Mouse (Mus musculus) CH12.LX (cell line): ENCODE results near the gene Gusb. TPM values are rescaled to one million over a fixed set of nuclear protein-coding genes. Genes with fewer than 3 reads are reported as not detected.

Experiments used
- DNase-seq: peaks from one replicate; pipeline ENCODE4 v3.0.0-alpha.2; 2013; ENCODE audit errors: extremely low read depth
- H3K27ac ChIP-seq: 2 replicates; pipeline ENCODE4 v1.5.1; 2012; ENCODE audit warnings: low read depth, mild to moderate bottlenecking, control low read depth, moderate library complexity; ENCODE audit not compliant: insufficient read depth
- H3K27me3 ChIP-seq: replicated peaks from 2 replicates; pipeline ENCODE3; 2012; ENCODE audit warnings: inconsistent platforms
- H3K36me3 ChIP-seq, 2 experiments: replicated peaks in 1 of 2; 2 replicates each; pipeline versions ENCODE3 to v1.6.1; 2012; ENCODE audit warnings: inconsistent platforms in 1 of 2, low read length in 1 of 2, mild to moderate bottlenecking in 1 of 2, mixed read lengths in 1 of 2, moderate library complexity in 1 of 2; ENCODE audit not compliant: control insufficient read depth in 1 of 2, insufficient read depth in 1 of 2
- H3K4me1 ChIP-seq, 2 experiments: 2 replicates each; pipeline ENCODE4 v1.6.1; 2012; ENCODE audit warnings: inconsistent platforms in 1 of 2, moderate library complexity in 1 of 2; ENCODE audit not compliant: insufficient read depth in 2 of 2, control insufficient read depth in 1 of 2
- H3K4me2 ChIP-seq: 2 replicates; pipeline ENCODE4 v1.6.1; 2012; ENCODE audit warnings: low read depth, mild to moderate bottlenecking, control low read depth; ENCODE audit not compliant: poor library complexity, insufficient read depth, severe bottlenecking
- H3K4me3 ChIP-seq, 3 experiments: fragments of 150-350 bp in 1 of 3; sonication (generic) in 1 of 3; replicated peaks in 1 of 3; 2 replicates each; pipeline versions ENCODE3 to v1.5.1; 2011 to 2012; ENCODE audit warnings: low read depth in 2 of 3, low read length in 2 of 3, mild to moderate bottlenecking in 2 of 3, moderate library complexity in 2 of 3, control low read depth in 1 of 3, improper control_type of control experiment in 1 of 3, inconsistent platforms in 1 of 3, mixed read lengths in 1 of 3; ENCODE audit not compliant: poor library complexity in 1 of 3
- H3K79me2 ChIP-seq: replicated peaks from 2 replicates; pipeline ENCODE4 v1.6.1; 2012; ENCODE audit warnings: mild to moderate bottlenecking, moderate library complexity; ENCODE audit not compliant: control insufficient read depth, poor library complexity, insufficient read depth, severe bottlenecking; ENCODE audit errors: extremely low read depth
- H3K9ac ChIP-seq: 2 replicates; pipeline ENCODE4 v1.6.1; 2012; ENCODE audit warnings: low read depth, mild to moderate bottlenecking, control low read depth, moderate library complexity; ENCODE audit not compliant: insufficient read depth
- H3K9me3 ChIP-seq: replicated peaks from 2 replicates; pipeline ENCODE3; 2012; ENCODE audit warnings: low read length, inconsistent platforms, mixed read lengths
- CHD1 ChIP-seq: IDR thresholded peaks from 2 replicates; pipeline ENCODE4 v1.6.1; 2012; ENCODE audit warnings: low read depth, low read length, improper control_type of control experiment, inconsistent platforms
- CTCF ChIP-seq, 2 experiments: IDR thresholded peaks in 1 of 2; conservative IDR thresholded peaks in 1 of 2; 2 replicates each; pipeline ENCODE4 v1.5.1; 2011 to 2012; ENCODE audit warnings: low read depth in 2 of 2, low read length in 2 of 2, improper control_type of control experiment in 1 of 2, inconsistent platforms in 1 of 2, mild to moderate bottlenecking in 1 of 2, moderate library complexity in 1 of 2
- E2F4 ChIP-seq: IDR thresholded peaks from 2 replicates; pipeline ENCODE4 v1.6.1; 2011; ENCODE audit warnings: low read depth, low read length, improper control_type of control experiment; ENCODE audit not compliant: insufficient replicate concordance
- ELF1 ChIP-seq: IDR thresholded peaks from 2 replicates; pipeline ENCODE4 v1.6.1; 2014; ENCODE audit warnings: low read depth, mild to moderate bottlenecking, inconsistent platforms, low read length, improper control_type of control experiment
- EP300 ChIP-seq: IDR thresholded peaks from 2 replicates; pipeline ENCODE4 v1.6.1; 2011; ENCODE audit warnings: low read length, improper control_type of control experiment
- ETS1 ChIP-seq: conservative IDR thresholded peaks from 2 replicates; pipeline ENCODE4 v1.6.1; 2012; ENCODE audit warnings: low read depth, mild to moderate bottlenecking, inconsistent platforms, low read length, improper control_type of control experiment, moderate library complexity
- GABPA ChIP-seq: IDR thresholded peaks from 2 replicates; pipeline ENCODE4 v1.6.1; 2012; ENCODE audit warnings: low read depth, low read length, improper control_type of control experiment, inconsistent platforms; ENCODE audit not compliant: insufficient replicate concordance
- KAT2A ChIP-seq: IDR thresholded peaks from 2 replicates; pipeline ENCODE4 v1.6.1; 2012; ENCODE audit warnings: low read length, improper control_type of control experiment, inconsistent platforms; ENCODE audit not compliant: insufficient replicate concordance
- MAZ ChIP-seq: IDR thresholded peaks from 2 replicates; pipeline ENCODE4 v1.6.1; 2012; ENCODE audit warnings: low read depth, mild to moderate bottlenecking, inconsistent platforms, low read length, improper control_type of control experiment, moderate library complexity
- MEF2A ChIP-seq: IDR thresholded peaks from 2 replicates; pipeline ENCODE4 v1.6.1; 2014; ENCODE audit warnings: low read depth, mild to moderate bottlenecking, inconsistent platforms, low read length, improper control_type of control experiment, borderline replicate concordance
- NELFE ChIP-seq: IDR thresholded peaks from 2 replicates; pipeline ENCODE4 v1.6.1; 2011; ENCODE audit warnings: low read depth, low read length, improper control_type of control experiment
- POLR2A ChIP-seq: IDR thresholded peaks from 2 replicates; pipeline ENCODE4 v1.6.1; 2011; ENCODE audit warnings: low read depth, mild to moderate bottlenecking, improper control_type of control experiment, low read length
- SIN3A ChIP-seq: IDR thresholded peaks from 2 replicates; pipeline ENCODE4 v1.6.1; 2012; ENCODE audit warnings: low read length, improper control_type of control experiment, inconsistent platforms
- TBP ChIP-seq: conservative IDR thresholded peaks from 2 replicates; pipeline ENCODE4 v1.6.1; 2011; ENCODE audit warnings: low read depth, low read length, improper control_type of control experiment
- TCF12 ChIP-seq: IDR thresholded peaks from 2 replicates; pipeline ENCODE4 v1.6.1; 2014; ENCODE audit warnings: low read depth, mild to moderate bottlenecking, inconsistent platforms, low read length, improper control_type of control experiment
- UBTF ChIP-seq: IDR thresholded peaks from 2 replicates; pipeline ENCODE4 v1.6.1; 2012; ENCODE audit warnings: low read depth, mild to moderate bottlenecking, inconsistent platforms, low read length, improper control_type of control experiment, moderate library complexity
- USF1 ChIP-seq: IDR thresholded peaks from 2 replicates; pipeline ENCODE4 v1.6.1; 2014; ENCODE audit warnings: low read depth, mild to moderate bottlenecking, inconsistent platforms, low read length, improper control_type of control experiment
- ZC3H11A ChIP-seq: IDR thresholded peaks from 2 replicates; pipeline ENCODE4 v1.6.1; 2012; ENCODE audit warnings: low read depth, mild to moderate bottlenecking, inconsistent platforms, low read length, improper control_type of control experiment
- ZKSCAN1 ChIP-seq: IDR thresholded peaks from 2 replicates; pipeline ENCODE4 v1.6.1; 2012; ENCODE audit warnings: low read depth, inconsistent platforms, low read length, improper control_type of control experiment, borderline replicate concordance
- dilution Hi-C: fragments of 300-500 bp; cut with MboI; formaldehyde crosslinking; loops from 2 replicates; pipeline ENCODE4 v1.14.3; 2020; ENCODE audit warnings: low sequenced_read_pairs; ENCODE audit not compliant: extremely low pct_unique_long_range_greater_than_20kb, extremely low pct_ligation_motif_present
- in situ Hi-C: fragments of 300-500 bp; cut with MboI; formaldehyde crosslinking; loops from 3 replicates; pipeline ENCODE4 v1.14.3; 2019; ENCODE audit warnings: low sequenced_read_pairs, low pct_ligation_motif_present, low pct_unique_long_range_greater_than_20kb, mixed read lengths
- polyA plus RNA-seq: library from polyadenylated mRNA; unstranded; fragments of >175 nt; gene quantifications from 2 replicates; pipeline ENCODE4 v1.2.1, GENCODE M21; 2012; ENCODE audit warnings: low read depth; ENCODE audit not compliant: insufficient read length
- total RNA-seq, 2 experiments: library from RNA; depleted of rRNA; stranded (reverse); fragments of 300-350 nt in 1 of 2; fragments of >200 nt in 1 of 2; gene quantifications; 2 replicates each; pipeline ENCODE4 v1.2.3; 2012 to 2014

Gusb gene
- total and polyA plus RNA-seq, 3 experiments, result 73.4 to 210 (median 187) TPM

GRCm38 (mm10) chr5:129963224-129963623 lies 39.6 kb downstream of the Gusb start:
- no peak for DNase-seq
- TF ChIP-seq UBTF, result no peak
- no peak for TF ChIP-seq MEF2A
- TF ChIP-seq TBP, result no peak
- TF ChIP-seq ZC3H11A, result no peak
- TF ChIP-seq POLR2A, result no peak
- TF ChIP-seq MAZ, result no peak
- no peak for TF ChIP-seq ELF1
- TF ChIP-seq, all 38 proteins: peak for 0

DNA sequence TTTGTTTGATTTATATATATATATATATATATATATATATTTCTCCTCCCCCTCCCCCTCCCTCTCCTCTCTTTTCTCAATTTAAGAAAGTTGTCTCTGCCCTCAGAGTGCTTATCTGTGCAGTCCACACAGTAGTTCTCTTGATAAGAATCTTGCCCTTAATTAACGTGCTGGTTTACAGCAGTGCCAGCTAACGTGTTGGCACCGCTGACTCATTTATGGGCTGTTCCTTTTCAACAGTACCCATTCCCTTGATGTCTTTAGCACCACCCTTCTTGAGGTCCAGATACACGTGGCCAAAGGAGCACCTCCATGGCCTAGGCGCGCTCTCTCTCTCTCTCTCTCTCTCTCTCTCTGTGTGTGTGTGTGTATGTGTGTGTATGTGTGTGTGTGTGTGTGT lies 47.1 kb downstream of the Gusb start:
- Histone ChIP-seq H3K79me2 (peaks cover 5% of the 10 kb centered on the region; the same call in 1 of the 2 replicates), H3K4me2 (no peak overlapping the region), H3K4me1 (peaks cover 0 to 7% of the 10 kb centered on the region in 2 experiments; a peak in 1 of 4 replicates), H3K4me3 (no peak overlapping the region), H3K27me3 (no peaks in the 10 kb centered on the region), H3K27ac (no peak overlapping the region), H3K9ac (no peak overlapping the region), H3K9me3 (no peaks in the 10 kb centered on the region), H3K36me3 (peaks cover 0 to 33% of the 10 kb centered on the region in 2 experiments)
- TF ChIP-seq TCF12, result no peak
- no peak for TF ChIP-seq ZKSCAN1
- TF ChIP-seq CHD1, result no peak
- no peak for TF ChIP-seq E2F4
- no peak for TF ChIP-seq UBTF
- no peak for TF ChIP-seq SIN3A
- no peak for TF ChIP-seq POLR2A
- TF ChIP-seq KAT2A, result no peak
- no peak for TF ChIP-seq EP300
- no peak for TF ChIP-seq ETS1
- no peak for TF ChIP-seq GABPA
- TF ChIP-seq USF1, result no peak
- no peak for TF ChIP-seq NELFE
- no peak for TF ChIP-seq CTCF (conservative IDR thresholded peaks at IDR 0.05 in 1 of 2, IDR thresholded peaks at IDR 0.05 in 1 of 2; ENCODE audit: low read depth in 2 of 2, low read length in 2 of 2)
- DNase-seq, result no peak
- dilution Hi-C loops, result no loop called here
- in situ Hi-C loops, result no loop called here

More at GRCm38 (mm10) chr5:129963224-129963623, 39.6 kb downstream of the Gusb start:
- dilution Hi-C loops, result no loop called here
- in situ Hi-C loops, result no loop called here
- Histone ChIP-seq H3K9me3 (no peaks in the 10 kb centered on the region), H3K4me2 (no peak overlapping the region), H3K36me3 (peaks cover 0 to 20% of the 10 kb centered on the region in 2 experiments), H3K4me3 (no peak overlapping the region), H3K27me3 (no peaks in the 10 kb centered on the region), H3K4me1 (peaks cover 0 to 5% of the 10 kb centered on the region in 2 experiments; a peak in 1 of 4 replicates), H3K79me2 (no peaks in the 10 kb centered on the region), H3K9ac (no peak overlapping the region), H3K27ac (no peak overlapping the region)
